Mouse (Mus musculus): ENCODE measurements around the gene Ror1.

- TF ChIP-seq MYOG (IDR thresholded peaks at IDR 0.05; ENCODE audit: control insufficient read depth in 1 of 3, insufficient read depth in 1 of 3, insufficient read length in 2 of 3, low read depth in 2 of 3) (no peak), USF1 (IDR thresholded peaks at IDR 0.05; ENCODE audit: low read depth) (no peak), TCF12 (IDR thresholded peaks at IDR 0.05; ENCODE audit: insufficient read depth, poor library complexity, severe bottlenecking) (no peak), E2F4 (IDR thresholded peaks at IDR 0.05; ENCODE audit: insufficient read depth) (no peak), POLR2A (IDR thresholded peaks at IDR 0.05; ENCODE audit: insufficient read length, low read depth) (no peak), CEBPB (IDR thresholded peaks at IDR 0.05; ENCODE audit: insufficient read depth, poor library complexity, severe bottlenecking) (no peak), MAX (IDR thresholded peaks at IDR 0.05; ENCODE audit: low read depth) (no peak), MYOD1 (IDR thresholded peaks at IDR 0.05; ENCODE audit: control insufficient read depth in 1 of 3, insufficient read length in 2 of 3, low read depth in 2 of 3) (no peak), POLR2AphosphoS2 (IDR thresholded peaks at IDR 0.05; ENCODE audit: insufficient read length, low read depth) (no peak)
Observed at GRCm38 (mm10) chr4:100375286-100375685, 279.7 kb downstream of the Ror1 start.
